Mouse (Mus musculus): ENCODE data around the gene Ccdc187. TPM values are rescaled to one million over a fixed set of nuclear protein-coding genes. Genes with fewer than 3 reads are reported as not detected.

The Ccdc187 gene
- not detected in 2 replicates for polyA plus RNA-seq (2016; fragmentation: Nextera tagmentation; extraction: Ambion mirVana)

GRCm38 (mm10) chr2:26294457-26294856 is at the start of gene Ccdc187:
Gene Ccdc187, minus strand, starts transcription at chr2:26294557.
- no peak within 1 kb of the TSS for H3K9ac ChIP-seq (replicated peaks)
- H3K27me3 ChIP-seq, result peaks cover 13% of the 10 kb centered on the region; the same call in 1 of the 2 replicates
- WGBS, result 74% methylated on average over 2 of the region's 2 CpGs
- H3K36me3 ChIP-seq, result no peaks in the 10 kb centered on the region
- H3K4me2 ChIP-seq, result no peak within 1 kb of the TSS
- no peak for ATAC-seq (ENCODE audit: insufficient number of reproducible peaks, insufficient read depth, low FRiP score, low TSS enrichment, low read depth)
- H3K27ac ChIP-seq, result no peak within 1 kb of the TSS
- H3K4me1 ChIP-seq (replicated peaks), result peaks cover 12% of the 10 kb centered on the region
- no peak within 1 kb of the TSS for H3K4me3 ChIP-seq (replicated peaks)
- no peaks in the 10 kb centered on the region for H3K9me3 ChIP-seq

DNA sequence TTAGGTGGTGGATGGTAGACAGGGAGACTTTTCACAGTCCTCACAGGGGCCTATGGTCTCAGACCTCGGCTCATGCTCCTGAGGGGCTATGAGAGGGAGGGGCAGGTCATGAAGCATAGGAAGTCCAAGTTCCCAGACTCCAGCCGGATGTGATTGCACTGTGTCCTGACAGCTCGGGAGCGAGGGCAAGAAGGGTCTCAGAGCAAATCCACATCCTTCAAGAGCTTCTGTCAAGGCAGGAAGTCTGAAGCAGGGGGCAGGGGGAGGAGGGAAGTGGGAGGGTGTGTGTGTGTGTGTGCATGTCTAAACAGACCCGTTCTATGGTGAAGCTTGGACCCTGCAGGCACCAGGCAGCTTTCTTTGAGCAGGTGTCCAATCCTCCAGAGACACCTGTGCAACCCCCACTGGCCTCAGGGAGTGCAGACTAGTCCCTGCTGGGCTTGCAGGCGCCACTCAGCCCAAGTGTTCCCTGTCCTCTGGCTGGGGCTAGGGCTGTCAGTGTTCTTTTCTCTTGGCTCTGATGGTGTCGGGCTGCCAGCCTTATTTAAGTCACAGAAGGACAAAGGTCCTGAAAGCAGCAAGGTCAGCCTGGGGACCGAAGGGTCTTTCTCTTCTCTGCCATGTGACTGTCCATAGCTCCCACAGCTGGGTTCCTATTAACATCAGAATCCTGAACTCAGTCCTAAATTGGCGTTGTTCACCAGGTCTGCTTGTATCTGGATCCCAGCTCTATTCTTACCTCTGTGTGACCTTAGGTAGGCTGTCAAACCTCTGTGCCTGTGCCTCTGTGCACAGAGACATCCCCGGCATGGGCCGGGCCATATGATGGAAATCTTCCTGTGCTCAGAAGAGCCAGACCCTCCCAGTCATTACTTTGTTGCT is 48.5 kb upstream of the Ccdc187 start:
- no peak overlapping the region for H3K4me2 ChIP-seq
- H3K36me3 ChIP-seq, result peaks cover 96% of the 10 kb centered on the region
- H3K27ac ChIP-seq, result no peak overlapping the region

DNA sequence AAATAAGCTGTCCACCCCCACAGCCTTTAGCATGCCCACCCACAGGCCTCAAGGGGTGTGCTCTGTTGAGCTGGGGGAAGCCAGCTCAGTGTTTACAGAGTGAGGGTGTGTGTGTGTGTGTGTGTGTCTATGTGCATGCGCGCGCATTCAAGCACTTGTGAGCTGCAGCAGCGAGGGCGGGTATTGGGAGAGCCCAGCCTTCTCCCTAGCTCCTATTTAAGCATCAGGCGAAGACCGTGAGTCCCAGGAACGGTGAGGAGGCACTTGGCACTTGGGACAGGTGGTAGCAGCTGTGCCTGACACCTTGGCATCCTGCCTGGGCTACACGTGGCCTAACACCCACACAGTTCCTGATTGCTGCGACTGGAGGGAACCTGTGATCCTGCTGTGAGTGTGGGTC is 47.7 kb upstream of the Ccdc187 start:
- ATAC-seq (ENCODE audit: insufficient number of reproducible peaks, insufficient read depth, low FRiP score, low TSS enrichment, low read depth), result no peak
- H3K27ac ChIP-seq, result no peak overlapping the region
- WGBS, result 83% methylated on average over 10 of the region's 10 CpGs

More for the DNA sequence above, 48.5 kb upstream of the Ccdc187 start:
- Histone ChIP-seq H3K9me3 (no peaks in the 10 kb centered on the region), H3K9ac (replicated peaks) (0 out of 2 replicates have a peak overlapping the region, but pooled peaks have one; percentile 18), H3K4me3 (replicated peaks) (no peak overlapping the region), H3K4me1 (replicated peaks) (peaks cover 5% of the 10 kb centered on the region; the same call in 1 of the 2 replicates), H3K27me3 (no peaks in the 10 kb centered on the region)
- ATAC-seq (ENCODE audit: insufficient number of reproducible peaks, insufficient read depth, low FRiP score, low TSS enrichment, low read depth), result no peak
- WGBS, result 72% methylated on average over 11 of the region's 11 CpGs

DNA sequence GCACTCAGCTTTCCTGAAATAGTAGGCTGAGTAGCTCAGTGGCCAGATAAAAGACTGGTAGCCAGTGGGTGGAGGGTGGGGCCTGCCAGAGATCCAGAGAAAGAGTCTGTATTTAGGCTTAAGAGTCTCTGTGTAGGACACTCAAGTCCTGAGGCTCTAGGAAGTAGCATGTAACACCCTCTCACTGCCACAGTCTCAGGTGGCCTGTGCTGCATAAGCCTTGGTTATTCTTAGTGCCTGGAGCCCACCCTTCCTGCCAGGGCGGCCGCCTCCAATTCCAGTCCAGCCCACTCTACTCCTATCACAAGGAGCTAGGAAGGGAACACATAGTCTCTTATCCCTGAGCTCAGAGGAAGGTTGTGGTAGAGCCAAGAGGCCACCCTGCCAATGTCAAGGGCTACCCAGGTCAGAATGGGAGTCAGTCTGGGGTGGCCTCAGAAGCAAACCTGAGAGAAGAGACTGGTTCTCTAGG is 47.2 kb upstream of the Ccdc187 start:
- Histone ChIP-seq H3K4me2 (no peak overlapping the region), H3K4me3 (replicated peaks) (no peak overlapping the region), H3K36me3 (peaks cover 83% of the 10 kb centered on the region), H3K9ac (replicated peaks) (no peak overlapping the region), H3K4me1 (replicated peaks) (0 out of 2 replicates have a peak, but pooled peaks cover 5% of the 10 kb centered on the region), H3K9me3 (no peaks in the 10 kb centered on the region), H3K27me3 (no peaks in the 10 kb centered on the region), H3K27ac (peak overlapping the region; percentile 53; the same call in 1 of the 2 replicates)
- WGBS, result 90% methylated on average over 2 of the region's 2 CpGs
- ATAC-seq (ENCODE audit: insufficient number of reproducible peaks, insufficient read depth, low FRiP score, low TSS enrichment, low read depth), result no peak

More for the DNA sequence above, 47.7 kb upstream of the Ccdc187 start:
- no peaks in the 10 kb centered on the region for H3K27me3 ChIP-seq
- no peak overlapping the region for H3K9ac ChIP-seq (replicated peaks)
- H3K4me3 ChIP-seq (replicated peaks), result no peak overlapping the region
- 0 out of 2 replicates have a peak, but pooled peaks cover 5% of the 10 kb centered on the region for H3K4me1 ChIP-seq (replicated peaks)
- peaks cover 88% of the 10 kb centered on the region for H3K36me3 ChIP-seq
- H3K9me3 ChIP-seq, result no peaks in the 10 kb centered on the region
- no peak overlapping the region for H3K4me2 ChIP-seq

DNA sequence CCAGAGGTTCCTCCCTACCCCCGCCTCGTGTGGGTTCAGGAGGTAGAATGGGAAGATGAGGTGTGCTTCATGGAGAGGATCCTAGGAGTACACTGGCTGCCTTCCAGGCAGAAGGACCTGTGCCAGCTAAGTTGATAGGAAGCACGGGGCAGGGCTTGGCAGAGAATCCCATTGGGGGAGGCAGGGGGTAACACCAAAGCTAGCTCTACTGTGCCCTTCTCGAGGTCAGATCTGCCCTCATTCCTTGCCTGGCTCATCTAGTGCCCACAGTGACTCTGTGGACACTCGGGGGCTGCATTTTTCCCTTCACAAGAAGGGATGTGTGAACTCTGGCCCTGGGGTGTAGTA is 44.8 kb upstream of the Ccdc187 start:
- H3K36me3 ChIP-seq, result peaks cover 59% of the 10 kb centered on the region
- 93% methylated on average over 5 of the region's 5 CpGs for WGBS
- 0 out of 2 replicates have a peak, but pooled peaks cover 5% of the 10 kb centered on the region for H3K4me1 ChIP-seq (replicated peaks)
- no peak overlapping the region for H3K27ac ChIP-seq
- H3K9ac ChIP-seq (replicated peaks), result no peak overlapping the region
- ATAC-seq (ENCODE audit: insufficient number of reproducible peaks, insufficient read depth, low FRiP score, low TSS enrichment, low read depth), result no peak
- H3K4me2 ChIP-seq, result no peak overlapping the region
- no peaks in the 10 kb centered on the region for H3K9me3 ChIP-seq
- H3K4me3 ChIP-seq (replicated peaks), result no peak overlapping the region
- H3K27me3 ChIP-seq, result no peaks in the 10 kb centered on the region

- Histone ChIP-seq H3K4me2 (no peak overlapping the region), H3K4me3 (replicated peaks) (no peak overlapping the region), H3K27ac (no peak overlapping the region), H3K9ac (replicated peaks) (no peak overlapping the region), H3K4me1 (replicated peaks) (0 out of 2 replicates have a peak, but pooled peaks cover 5% of the 10 kb centered on the region), H3K9me3 (no peaks in the 10 kb centered on the region), H3K36me3 (peaks cover 53% of the 10 kb centered on the region), H3K27me3 (no peaks in the 10 kb centered on the region)
- ATAC-seq (ENCODE audit: insufficient number of reproducible peaks, insufficient read depth, low FRiP score, low TSS enrichment, low read depth), result no peak
- 82% methylated on average over 9 of the region's 13 CpGs for WGBS
Observed at GRCm38 (mm10) chr2:26338302-26339203, 44.2 kb upstream of the Ccdc187 start.

DNA sequence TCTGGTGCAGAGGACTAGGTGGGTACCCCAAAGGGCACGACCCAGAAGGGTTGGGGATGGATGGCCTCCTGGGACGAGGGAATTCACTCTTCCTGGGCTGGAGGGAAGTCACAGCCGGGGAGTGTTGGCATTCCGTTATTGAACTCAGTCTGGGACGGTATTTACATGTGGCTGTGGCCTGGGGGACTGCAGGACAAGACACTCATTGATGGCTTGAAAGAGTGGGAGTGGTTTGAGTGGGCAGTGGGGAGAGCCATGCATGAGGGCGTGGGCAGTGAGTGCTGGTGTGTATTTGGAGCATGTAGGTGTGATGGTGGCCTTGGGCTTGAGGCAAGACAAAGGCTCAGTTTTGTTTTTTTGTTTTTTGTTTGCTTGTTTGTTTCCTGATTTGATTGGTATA is 36.3 kb upstream of the Ccdc187 start:
- H3K4me2 ChIP-seq, result no peak overlapping the region
- H3K9me3 ChIP-seq, result no peaks in the 10 kb centered on the region
- H3K36me3 ChIP-seq, result peaks cover 70% of the 10 kb centered on the region
- 0 out of 2 replicates have a peak overlapping the region, but pooled peaks have one; percentile 2 for H3K27ac ChIP-seq
- no peak overlapping the region for H3K9ac ChIP-seq (replicated peaks)
- H3K27me3 ChIP-seq, result no peaks in the 10 kb centered on the region
- H3K4me3 ChIP-seq (replicated peaks), result no peak overlapping the region
- ATAC-seq (ENCODE audit: insufficient number of reproducible peaks, insufficient read depth, low FRiP score, low TSS enrichment, low read depth), result no peak
- WGBS, result 84% methylated on average over 6 of the region's 6 CpGs
- H3K4me1 ChIP-seq (replicated peaks), result no peaks in the 10 kb centered on the region

DNA sequence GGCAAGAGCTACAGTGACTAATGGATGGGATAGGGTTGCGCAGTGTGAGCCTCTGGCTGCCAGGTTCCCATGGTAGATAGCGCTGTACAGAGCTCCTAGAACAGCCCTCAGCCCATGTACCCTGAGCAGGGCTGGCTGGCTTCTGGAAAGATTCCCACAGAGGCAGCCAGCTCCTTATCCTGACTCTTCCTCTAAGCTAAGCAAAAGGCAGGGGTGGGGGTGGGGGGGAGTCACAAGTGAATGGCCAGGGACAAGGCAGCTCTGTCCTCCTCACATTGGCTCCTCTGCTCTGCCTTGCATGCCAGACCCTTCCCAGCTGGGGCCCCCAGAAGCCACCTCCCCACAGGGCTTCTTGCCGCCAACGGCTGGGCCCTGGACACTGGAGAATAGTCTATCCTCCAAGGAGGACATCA is 35.7 kb upstream of the Ccdc187 start:
- no peak overlapping the region for H3K4me2 ChIP-seq
- H3K27ac ChIP-seq, result 0 out of 2 replicates have a peak overlapping the region, but pooled peaks have one; percentile 2
- H3K27me3 ChIP-seq, result no peaks in the 10 kb centered on the region
- ATAC-seq (ENCODE audit: insufficient number of reproducible peaks, insufficient read depth, low FRiP score, low TSS enrichment, low read depth), result no peak
- 95% methylated on average over 4 of the region's 4 CpGs for WGBS
- H3K9me3 ChIP-seq, result no peaks in the 10 kb centered on the region
- H3K9ac ChIP-seq (replicated peaks), result no peak overlapping the region
- no peak overlapping the region for H3K4me3 ChIP-seq (replicated peaks)
- H3K4me1 ChIP-seq (replicated peaks), result no peaks in the 10 kb centered on the region
- H3K36me3 ChIP-seq, result peaks cover 76% of the 10 kb centered on the region

DNA sequence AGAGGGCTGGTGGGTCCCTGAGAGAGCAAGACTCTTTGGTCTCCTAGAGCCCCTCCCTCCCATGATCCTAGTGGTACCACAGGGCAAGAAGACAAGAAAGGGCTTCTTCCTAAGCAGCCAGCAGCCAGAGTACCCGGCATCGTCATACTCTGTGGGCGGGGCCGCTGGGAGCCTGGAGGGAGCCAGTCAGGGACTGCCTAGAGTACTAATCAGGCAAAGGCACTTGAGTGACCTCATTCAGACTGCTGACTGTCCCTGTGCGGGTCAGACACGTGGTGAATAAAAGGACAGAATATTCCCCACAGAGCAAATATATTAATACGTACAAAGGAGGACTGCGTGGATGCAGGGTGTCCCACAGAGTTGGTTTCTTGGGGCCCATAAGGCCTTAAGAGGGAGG is 35.0 kb upstream of the Ccdc187 start:
- ATAC-seq (ENCODE audit: insufficient number of reproducible peaks, insufficient read depth, low FRiP score, low TSS enrichment, low read depth), result no peak
- H3K27ac ChIP-seq, result no peak overlapping the region
- WGBS, result 75% methylated on average over 8 of the region's 8 CpGs

GRCm38 (mm10) chr2:26327852-26328251 is 33.5 kb upstream of the Ccdc187 start:
- Histone ChIP-seq H3K4me3 (replicated peaks) (no peak overlapping the region), H3K4me2 (no peak overlapping the region), H3K9me3 (no peaks in the 10 kb centered on the region), H3K9ac (replicated peaks) (no peak overlapping the region), H3K36me3 (peaks cover 96% of the 10 kb centered on the region), H3K4me1 (replicated peaks) (no peaks in the 10 kb centered on the region), H3K27ac (no peak overlapping the region), H3K27me3 (no peaks in the 10 kb centered on the region)
- no peak for ATAC-seq (ENCODE audit: insufficient number of reproducible peaks, insufficient read depth, low FRiP score, low TSS enrichment, low read depth)
- 90% methylated on average over 4 of the region's 4 CpGs for WGBS

More for the DNA sequence above, 35.0 kb upstream of the Ccdc187 start:
- no peak overlapping the region for H3K9ac ChIP-seq (replicated peaks)
- peaks cover 83% of the 10 kb centered on the region for H3K36me3 ChIP-seq
- no peaks in the 10 kb centered on the region for H3K9me3 ChIP-seq
- no peaks in the 10 kb centered on the region for H3K4me1 ChIP-seq (replicated peaks)
- H3K27me3 ChIP-seq, result no peaks in the 10 kb centered on the region
- no peak overlapping the region for H3K4me3 ChIP-seq (replicated peaks)
- no peak overlapping the region for H3K4me2 ChIP-seq

Measured in limb, embryonic 12.5 days (tissue).